Mouse (Mus musculus) gastrocnemius, adult 2 months (tissue): ENCODE data around the gene Krt18. TPM values are rescaled to one million over a fixed set of nuclear protein-coding genes. Genes with fewer than 3 reads are reported as not detected.
"Not testable (repeated sequence)": the region's sequence is repeated elsewhere in the genome, so short reads cannot be mapped to it uniquely, and the experiment has no call there.

Source experiments
- DNase-seq: peaks from one replicate; pipeline ENCODE4 v3.0.0; 2022
- H3K27ac ChIP-seq: fragments of 200-600 bp; 2 replicates; pipeline ENCODE4 v1.8.1; 2022; ENCODE audit warnings: mild to moderate bottlenecking
- H3K4me3 ChIP-seq: fragments of 200-600 bp; 2 replicates; pipeline ENCODE4 v1.8.1; 2022; ENCODE audit warnings: mild to moderate bottlenecking, moderate library complexity
- CTCF ChIP-seq: fragments of 200-600 bp; IDR thresholded peaks from 2 replicates; pipeline ENCODE4 v1.8.1; 2022; ENCODE audit warnings: antibody characterized with exemption, mild to moderate bottlenecking, moderate library complexity
- intact Hi-C: fragments of 180-260 bp; cut with DNase I; formaldehyde crosslinking; loops from one replicate; pipeline ENCODE4 v1.15.1; 2025
- total RNA-seq, 2 experiments: library from RNA; stranded (reverse); gene quantifications; 2 replicates each; pipeline ENCODE4 v1.2.3; 2021

Krt18 gene
- total RNA-seq, 2 experiments from 2014 or later = 0.33 TPM; not detected in 1

- TF ChIP-seq CTCF = no peak
- no peak for DNase-seq
- intact Hi-C loops = loop anchor here (10.0 kb wide), 1 partner anchor 1464 kb away; the partner anchor contains the start of gene Dazap2
- H3K4me3 ChIP-seq = no peak overlapping the region
- no peak overlapping the region for H3K27ac ChIP-seq
Measured at GRCm38 (mm10) chr15:102079221-102079620, 51.2 kb downstream of the Krt18 start.

DNA sequence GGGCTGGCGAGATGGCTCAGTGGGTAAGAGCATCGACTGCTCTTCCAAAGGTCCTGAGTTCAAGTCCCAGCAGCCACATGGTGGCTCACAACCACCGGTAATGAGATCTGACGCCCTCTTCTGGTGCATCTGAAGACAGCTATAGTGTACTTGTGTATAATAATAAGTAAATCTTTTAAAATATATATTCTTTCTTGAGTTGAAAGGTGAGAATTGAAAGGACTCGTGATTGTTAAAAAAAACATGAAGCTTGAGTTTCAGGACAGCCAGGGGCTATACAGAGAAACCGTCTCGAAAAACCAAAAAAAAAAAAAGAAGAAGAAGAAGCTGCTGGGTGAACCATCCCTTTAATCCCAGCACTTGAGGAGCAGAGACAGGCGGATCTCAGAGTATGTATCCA, 51.9 kb downstream of the Krt18 start:
- not testable (repeated sequence) for H3K27ac ChIP-seq, H3K4me3 ChIP-seq, DNase-seq
- intact Hi-C loops = loop anchor here (10.0 kb wide), 1 partner anchor 1465 kb away; the partner anchor contains the start of gene Dazap2

GRCm38 (mm10) chr15:102080429-102080828, 52.4 kb downstream of the Krt18 start:
- no peak for DNase-seq
- TF ChIP-seq CTCF = no peak
- Histone ChIP-seq H3K4me3 (no peak overlapping the region), H3K27ac (no peak overlapping the region)
- intact Hi-C loops = no loop called here

Other genes with a start within 250 kb of the Krt18 start
- gene Krt72, start 241.7 kb upstream of the Krt18 start, total RNA-seq = not detected
- gene Krt73, start 225.8 kb upstream of the Krt18 start, total RNA-seq = not detected
- not detected for gene Krt2, start 210.0 kb upstream of the Krt18 start, total RNA-seq
- not detected for gene Krt1, start 177.4 kb upstream of the Krt18 start, total RNA-seq
- not detected for gene Krt77, start 158.5 kb upstream of the Krt18 start, total RNA-seq
- gene Krt76, start 135.3 kb upstream of the Krt18 start, total RNA-seq = not detected
- not detected for gene Krt4, start 103.4 kb upstream of the Krt18 start, total RNA-seq
- not detected for gene Krt79, start 87.9 kb upstream of the Krt18 start, total RNA-seq
- not detected for gene Krt78, start 73.9 kb upstream of the Krt18 start, total RNA-seq
- not detected for gene Krt8, start 23.7 kb upstream of the Krt18 start, total RNA-seq
- gene Eif4b, start 45.6 kb downstream of the Krt18 start, total RNA-seq = 100 to 1,000 TPM; 187 to 246 TPM
- gene Tns2, start 72.2 kb downstream of the Krt18 start, total RNA-seq = 10 to 100 TPM; 39.1 to 44.1 TPM
- 1 to 10 TPM; 4.4 to 5.8 TPM for gene Spryd3, start 108.1 kb downstream of the Krt18 start, total RNA-seq
- gene Igfbp6, start 116.2 kb downstream of the Krt18 start, total RNA-seq = 10 to 100 TPM; 34.3 to 87.7 TPM
- under 1 TPM in 1 of 2 experiments, not detected in 1; 0.14 TPM for gene Soat2, start 122.3 kb downstream of the Krt18 start, total RNA-seq
- 10 to 100 TPM; 26.8 to 29.6 TPM for gene Zfp740, start 175.1 kb downstream of the Krt18 start, total RNA-seq
- gene Csad, start 176.5 kb downstream of the Krt18 start, total RNA-seq = 1 to 10 TPM; 5.8 to 8.8 TPM
- gene Itgb7, start 203.8 kb downstream of the Krt18 start, total RNA-seq = 1 to 10 TPM; 1.2 to 1.3 TPM
- gene Rarg, start 229.3 kb downstream of the Krt18 start, total RNA-seq = 10 to 100 TPM in 1 of 2 experiments, 1 to 10 TPM in 1; 9.9 to 11.9 TPM
- not detected for gene Gm9918, start 242.4 kb downstream of the Krt18 start, total RNA-seq